Mouse (Mus musculus) gastrocnemius, postnatal 14 days (tissue): ENCODE results near the gene Dnajb14. TPM values are rescaled to one million over a fixed set of nuclear protein-coding genes. Genes with fewer than 3 reads are reported as not detected.
A peak's percentile ranks its signal among the peaks of the same experiment; 100 is the strongest.
"Not testable (repeated sequence)": the region's sequence is repeated elsewhere in the genome, so short reads cannot be mapped to it uniquely, and the experiment has no call there.

Experiments
- DNase-seq: peaks from one replicate; pipeline ENCODE4 v3.0.0; 2021; ENCODE audit warnings: mixed read lengths
- intact Hi-C: fragments of 180-260 bp; cut with DNase I; formaldehyde crosslinking; loops from one replicate; pipeline ENCODE4 v1.15.1; 2025; ENCODE audit warnings: low total_unique reads
- long read RNA-seq, 2 experiments: library from polyadenylated mRNA; stranded (forward); transcript quantifications; one replicate each; pipeline ENCODE4 v2.0.0; 2021
- total RNA-seq, 2 experiments: library from RNA; stranded (reverse); gene quantifications; 2 replicates each; pipeline ENCODE4 v1.2.3; 2021

Dnajb14 gene
- total RNA-seq: 1 to 10 TPM; 7.2 to 9.6 TPM
- long read RNA-seq, experiment 1, full-length matches to known transcripts: 3 of 5 reads
- long read RNA-seq, experiment 1, partial matches to known transcripts: 0 of 5 reads
- long read RNA-seq, experiment 1, other reads (novel, unspliced or antisense): 2 of 5 reads
- long read RNA-seq, experiment 2, full-length matches to known transcripts: 5 of 9 reads
- long read RNA-seq, experiment 2, partial matches to known transcripts: 0 of 9 reads
- long read RNA-seq, experiment 2, other reads (novel, unspliced or antisense): 4 of 9 reads

DNA sequence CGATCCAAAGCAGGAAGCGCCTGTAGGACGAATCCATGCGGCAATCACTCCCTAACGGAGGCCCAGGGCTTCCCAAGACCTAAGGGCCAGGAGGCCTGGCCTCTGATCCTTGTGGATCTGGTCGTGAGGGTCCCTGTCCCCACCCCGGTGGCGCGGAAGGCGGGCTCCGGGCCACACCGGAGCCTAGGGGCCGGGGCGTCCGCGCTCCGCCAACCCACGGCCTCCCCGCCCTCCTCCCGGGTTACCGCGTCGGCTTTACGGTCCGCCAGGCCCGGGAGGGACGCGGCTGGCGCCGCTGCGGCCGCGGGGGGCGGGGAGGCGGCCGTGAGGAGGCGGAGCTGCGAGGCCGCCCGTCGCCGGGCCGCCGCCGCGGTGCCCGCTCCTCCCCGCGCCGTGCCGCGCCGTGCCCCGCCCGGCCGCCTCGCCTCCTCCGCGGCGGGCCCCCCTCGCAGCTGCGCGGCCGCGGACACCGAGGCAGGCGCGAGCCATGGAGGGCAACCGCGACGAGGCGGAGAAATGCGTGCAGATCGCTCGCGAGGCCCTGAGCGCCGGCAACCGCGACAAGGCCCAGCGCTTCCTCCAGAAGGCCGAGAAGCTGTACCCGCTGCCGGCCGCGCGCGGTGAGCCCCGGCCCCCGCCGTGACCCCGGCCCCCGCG is at the start of gene Dnajb14:
Dnajb14 (plus strand) TSS at position 239 of the 657 bp plus-strand sequence.
- intact Hi-C loops: loop anchor here (10.0 kb wide), 1 partner anchor 277 kb away; the partner anchor contains the start of genes Mttp and Trmt10a
- DNase-seq: peak; percentile 67

DNA sequence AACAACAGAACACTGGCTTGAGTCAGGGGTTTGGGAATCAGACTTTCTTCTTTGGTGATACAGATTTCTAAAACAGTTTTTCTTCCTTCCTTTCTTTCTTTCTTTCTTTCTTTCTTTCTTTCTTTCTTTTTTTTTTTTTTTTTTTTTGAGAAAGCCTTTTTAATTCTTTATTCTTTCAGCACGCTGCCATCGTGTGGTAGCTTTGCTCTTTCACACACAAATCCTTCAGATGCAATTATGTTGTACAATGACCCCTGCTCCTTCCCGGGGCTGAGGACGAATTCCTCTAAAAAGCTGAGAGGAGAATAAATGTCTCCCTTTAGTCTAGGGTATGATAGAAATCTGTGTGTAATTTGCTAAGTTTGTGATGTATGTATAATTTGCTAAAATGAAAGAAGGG is 48.8 kb upstream of the Dnajb14 start:
- no peak for DNase-seq
- intact Hi-C loops: no loop called here

DNA sequence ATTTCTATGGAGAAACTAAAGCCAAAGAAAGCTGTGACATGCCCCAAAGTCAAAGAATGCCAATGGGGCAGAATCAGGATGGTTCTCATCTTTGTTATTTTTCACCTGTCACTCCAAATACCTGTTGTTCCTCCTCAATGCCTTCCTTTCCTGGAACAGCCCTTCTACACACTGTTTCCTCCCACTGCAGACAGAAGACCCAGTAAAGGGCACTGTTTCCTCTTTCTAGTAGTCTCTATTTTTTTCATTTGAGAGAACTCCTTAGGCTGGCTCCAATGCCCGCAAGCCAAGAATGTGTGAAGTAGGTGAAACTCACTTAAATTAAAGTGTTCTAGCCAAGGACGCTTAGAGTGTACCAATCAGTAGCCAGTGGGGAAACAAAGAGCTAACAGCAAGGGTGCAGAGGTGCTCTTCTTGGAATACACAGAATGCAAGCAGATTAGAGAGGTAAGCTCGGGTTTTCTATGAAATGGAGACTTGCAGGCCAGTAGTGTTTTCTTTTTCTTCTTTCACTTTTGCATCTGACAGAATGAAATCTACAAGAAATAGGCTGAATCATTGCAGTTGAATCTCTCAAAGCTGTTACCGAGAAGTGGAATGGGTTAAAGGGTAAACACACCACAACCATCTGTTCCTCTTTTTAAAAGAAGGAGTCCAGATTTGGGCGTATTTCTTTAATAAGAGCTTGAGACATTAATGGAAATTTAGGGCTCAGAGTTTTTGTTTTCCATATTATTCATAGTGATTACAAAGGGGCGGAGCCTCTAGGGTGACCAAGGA is 46.6 kb upstream of the Dnajb14 start:
- intact Hi-C loops: no loop called here
- DNase-seq: no peak

DNA sequence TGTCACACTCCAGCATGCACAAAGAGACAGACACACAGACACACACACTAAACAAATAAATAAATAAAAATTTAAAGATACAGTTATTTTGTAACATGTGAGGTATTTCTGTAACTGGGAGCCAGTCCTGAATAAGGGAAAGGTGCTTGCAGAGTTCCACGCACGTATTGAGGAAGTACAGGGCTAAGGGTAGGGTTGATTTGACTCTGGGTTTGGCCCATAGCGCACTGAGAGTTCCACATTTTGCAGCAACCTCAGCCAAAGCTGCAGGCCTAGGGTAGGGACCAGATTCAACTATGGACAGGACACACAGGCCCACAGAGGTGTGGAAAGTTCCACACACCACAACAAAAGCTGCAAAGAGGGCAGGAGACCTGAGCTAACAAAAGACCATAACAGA is 44.2 kb upstream of the Dnajb14 start:
- intact Hi-C loops: no loop called here
- DNase-seq: no peak

DNA sequence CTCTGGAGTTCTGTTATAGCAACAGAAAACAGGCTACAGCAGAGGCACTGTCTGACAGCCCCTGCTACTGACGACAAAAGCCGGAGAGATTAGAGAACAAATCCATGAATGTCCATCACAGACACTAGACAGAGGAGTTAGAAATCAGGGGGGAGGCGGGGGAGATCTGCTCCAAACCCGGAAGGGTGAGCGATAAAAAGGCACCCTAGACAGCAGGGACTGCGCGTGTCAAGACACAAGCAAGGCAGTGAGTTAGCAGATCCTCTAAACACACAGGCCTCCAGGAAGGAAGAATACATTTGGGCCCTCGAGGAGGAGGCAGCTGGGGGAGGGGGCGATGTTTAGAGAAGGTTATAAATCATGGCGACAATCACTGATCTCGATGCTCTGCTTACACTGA is 39.8 kb upstream of the Dnajb14 start:
- no peak for DNase-seq
- intact Hi-C loops: no loop called here

DNA sequence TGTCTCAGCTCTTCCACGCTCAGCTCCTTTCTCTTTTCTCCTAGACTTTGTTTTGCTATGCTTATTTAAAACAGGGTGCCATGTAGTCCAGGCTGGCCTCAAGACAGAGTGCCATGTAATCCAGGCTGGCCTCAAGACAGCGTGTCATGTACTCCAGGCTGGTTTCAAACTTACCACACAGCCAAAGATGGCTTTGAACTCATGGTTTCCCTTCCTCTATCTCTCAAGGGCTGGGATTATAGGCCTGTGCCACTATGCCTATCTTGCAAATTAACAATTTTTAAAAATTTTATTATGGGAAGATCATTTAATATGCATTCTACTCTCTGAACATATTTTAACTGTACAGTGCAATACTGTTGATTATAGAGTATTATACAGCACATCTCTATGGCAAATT is 36.3 kb upstream of the Dnajb14 start:
- DNase-seq: no peak
- intact Hi-C loops: no loop called here

DNA sequence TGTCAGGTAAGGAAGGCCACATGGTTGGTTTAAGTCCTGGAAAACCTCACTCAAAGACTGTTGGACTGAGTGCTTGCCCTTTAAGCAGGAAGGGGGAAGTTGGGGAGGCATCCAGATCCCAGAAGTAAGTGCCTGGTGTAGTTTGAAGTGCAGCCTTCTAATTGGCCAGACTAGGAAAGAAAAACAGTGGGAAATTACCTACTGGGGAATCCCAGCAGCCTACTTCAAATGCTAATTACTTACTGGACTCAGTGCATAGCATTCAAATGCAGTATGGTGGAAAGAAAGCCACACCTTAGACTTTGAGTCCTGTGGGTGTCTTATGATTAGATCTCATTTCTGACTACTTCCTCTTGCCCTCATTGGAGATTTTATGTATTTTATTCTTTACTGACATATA is 34.3 kb upstream of the Dnajb14 start:
- no peak for DNase-seq
- intact Hi-C loops: no loop called here

DNA sequence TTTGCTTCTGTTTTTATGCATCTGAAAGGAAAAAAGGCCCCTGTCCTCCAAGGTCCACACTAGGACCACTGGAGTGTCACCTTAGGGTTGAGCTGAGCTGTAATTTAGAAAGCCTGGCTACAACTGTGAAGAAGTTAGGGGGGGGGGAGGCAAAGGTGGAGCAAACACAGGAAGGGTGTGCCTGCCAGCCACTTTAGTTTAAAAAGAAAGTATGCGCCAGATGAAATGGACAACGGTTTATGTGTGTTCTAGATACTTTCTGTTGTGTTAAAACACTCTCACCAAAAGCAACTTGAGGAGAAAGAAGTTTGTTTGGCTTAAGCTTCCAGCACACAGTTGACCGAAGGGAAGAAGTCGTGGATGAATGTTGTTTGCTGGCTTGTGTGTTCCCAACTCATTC is 33.8 kb upstream of the Dnajb14 start:
- no peak for DNase-seq
- intact Hi-C loops: no loop called here

DNA sequence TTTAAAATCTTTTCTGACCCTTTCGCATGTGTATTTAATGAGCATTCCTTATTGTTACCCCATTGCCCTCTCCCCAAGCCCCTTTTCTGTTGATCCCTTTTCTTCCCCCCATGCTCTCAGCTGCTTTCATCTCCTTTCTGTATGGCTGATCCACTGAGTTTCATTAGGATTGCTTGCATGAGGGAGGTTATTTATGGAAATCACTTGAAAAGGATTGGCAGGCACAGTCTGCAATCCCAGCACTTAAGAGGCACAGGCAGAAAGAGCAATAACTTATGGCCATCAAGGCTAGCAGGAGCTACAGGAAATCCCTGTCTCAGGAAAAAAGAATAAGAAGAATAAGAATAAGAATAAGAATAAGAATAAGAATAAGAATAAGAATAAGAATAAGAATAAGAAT is 30.9 kb upstream of the Dnajb14 start:
- DNase-seq: no peak
- intact Hi-C loops: no loop called here

DNA sequence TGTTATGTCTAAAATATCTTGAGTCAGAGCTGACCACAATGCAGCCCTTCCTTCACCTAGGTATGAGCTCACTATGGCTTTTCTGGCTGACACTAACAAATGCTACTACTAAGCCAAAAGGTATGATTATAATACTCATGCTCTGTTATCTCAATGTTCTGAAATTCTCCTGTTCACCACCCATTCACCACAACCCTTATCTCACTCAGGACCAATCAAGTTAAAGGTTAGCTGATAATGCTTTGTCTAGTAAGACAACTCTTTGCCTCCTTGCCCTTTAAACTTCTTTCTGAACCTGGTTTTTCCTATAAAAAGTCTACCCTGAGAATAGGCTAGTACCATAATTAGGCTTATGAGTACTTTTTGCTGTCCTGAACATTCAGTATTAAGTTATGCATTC is 29.3 kb upstream of the Dnajb14 start:
- intact Hi-C loops: no loop called here
- DNase-seq: no peak

DNA sequence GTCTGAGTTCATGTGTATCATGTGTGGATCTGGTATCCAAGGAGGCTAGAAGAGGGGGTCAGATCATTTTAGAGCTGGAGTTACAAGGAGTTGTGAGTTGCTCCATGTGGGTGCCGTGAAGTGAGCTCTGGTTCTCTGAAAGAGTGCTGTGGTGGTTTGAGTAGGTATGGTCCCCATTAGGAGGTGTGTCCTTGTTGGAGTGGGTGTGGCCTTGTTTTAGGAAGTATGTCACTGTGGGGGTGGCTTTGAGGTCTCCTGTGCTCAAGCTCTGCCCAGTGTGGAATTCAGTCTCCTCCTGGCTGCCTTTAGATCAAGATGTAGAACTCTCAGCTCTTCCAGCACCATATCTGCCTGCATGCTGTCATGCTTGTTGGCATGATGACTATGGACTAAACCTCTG is 24.5 kb upstream of the Dnajb14 start:
- intact Hi-C loops: no loop called here
- DNase-seq: no peak

DNA sequence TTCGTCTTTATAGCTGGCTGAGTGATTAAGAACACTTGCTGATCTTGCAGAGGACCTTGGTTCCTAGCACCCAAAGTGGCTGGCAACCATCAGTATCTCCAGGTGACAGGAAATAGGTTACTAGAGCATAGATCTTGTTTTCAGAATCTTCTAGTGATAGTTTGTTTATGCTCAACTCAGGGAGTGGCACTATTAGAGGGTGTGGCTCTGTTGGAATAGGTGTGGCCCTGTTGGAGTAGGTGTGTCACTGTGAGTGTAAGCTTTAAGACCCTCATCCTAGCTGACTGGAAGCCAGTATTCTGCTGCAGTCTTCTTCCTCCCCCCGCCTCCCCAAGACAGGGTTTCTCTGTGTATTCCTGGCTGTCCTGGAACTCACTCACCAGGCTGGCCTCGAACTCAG is 23.2 kb upstream of the Dnajb14 start:
- no peak for DNase-seq
- intact Hi-C loops: no loop called here

DNA sequence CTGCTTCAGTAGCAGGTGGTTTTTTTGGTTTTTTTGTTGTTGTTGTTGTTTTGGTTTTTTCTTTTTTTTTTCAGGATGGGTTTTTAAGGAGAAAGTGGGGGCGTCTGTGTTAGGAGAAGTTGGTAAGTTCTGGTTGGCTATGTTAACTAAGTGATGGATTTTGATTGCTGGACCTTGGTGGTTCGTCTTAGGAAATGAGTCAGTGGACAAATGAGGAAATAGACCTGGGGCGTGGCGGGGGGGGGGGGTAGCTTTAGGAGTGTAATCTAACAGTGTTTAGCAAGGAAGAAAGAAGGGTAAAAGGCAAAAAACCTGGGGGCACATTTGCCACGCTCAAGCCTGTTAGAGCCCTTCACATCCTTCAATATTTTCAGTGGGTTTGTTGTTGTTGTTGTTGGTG is 20.9 kb upstream of the Dnajb14 start:
- DNase-seq: no peak
- intact Hi-C loops: no loop called here

DNA sequence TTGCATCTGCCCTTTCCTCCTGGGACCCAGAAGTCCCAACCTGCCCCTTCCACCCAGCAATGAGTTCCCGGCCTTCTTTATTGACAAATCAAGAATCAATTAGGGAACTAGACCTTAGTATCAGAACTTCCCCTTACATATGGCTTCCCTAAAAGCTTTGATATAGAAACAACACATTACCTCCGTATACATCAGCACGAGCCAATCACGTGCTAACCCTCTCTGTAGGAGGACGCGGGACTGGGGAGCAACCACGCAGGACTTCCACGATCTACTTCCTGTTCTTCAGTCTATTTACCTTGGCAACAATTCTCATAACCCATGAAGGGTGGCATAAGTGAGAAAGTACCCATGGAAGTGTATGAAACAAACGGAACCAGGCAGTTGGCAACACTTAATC is 19.1 kb upstream of the Dnajb14 start:
- intact Hi-C loops: no loop called here
- no peak for DNase-seq

DNA sequence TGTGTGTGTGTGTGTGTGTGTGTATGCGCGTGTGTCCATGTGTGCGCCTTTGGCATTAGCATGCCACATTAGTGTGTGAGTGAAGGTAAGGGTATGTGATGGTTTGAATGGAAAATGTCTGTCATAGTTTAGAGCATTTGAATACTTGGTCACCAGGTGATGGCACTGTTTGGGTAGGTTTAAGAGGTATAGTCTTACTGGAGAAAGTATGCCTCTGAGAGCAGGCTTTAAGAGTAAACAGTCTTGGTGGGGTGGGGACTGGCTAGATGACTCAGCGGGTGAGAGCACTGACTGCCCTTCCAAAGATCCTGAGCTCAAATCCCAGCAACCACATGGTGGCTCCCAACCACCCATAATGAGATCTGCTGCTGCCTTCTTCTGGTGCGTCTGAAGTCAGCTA is 17.8 kb upstream of the Dnajb14 start:
- no peak for DNase-seq
- intact Hi-C loops: no loop called here

DNA sequence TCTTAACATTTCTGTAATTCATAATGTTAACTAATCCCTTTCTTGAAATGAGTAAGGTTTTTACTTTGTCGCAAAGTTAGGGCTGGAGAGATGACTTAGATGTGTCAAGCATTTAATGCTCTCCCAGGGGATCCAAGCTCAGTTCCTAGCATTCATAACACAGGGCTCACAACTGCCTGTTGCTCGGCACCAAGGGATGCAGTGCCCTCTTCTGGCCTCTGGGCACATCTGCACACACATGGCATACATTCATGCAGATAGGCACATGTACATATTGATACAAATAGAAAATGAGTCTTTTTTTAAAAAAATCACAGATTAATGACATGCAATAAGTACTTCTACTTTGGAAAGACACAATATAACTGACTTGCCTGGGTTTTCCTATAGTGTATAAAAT is 16.3 kb upstream of the Dnajb14 start:
- DNase-seq: no peak
- intact Hi-C loops: no loop called here

DNA sequence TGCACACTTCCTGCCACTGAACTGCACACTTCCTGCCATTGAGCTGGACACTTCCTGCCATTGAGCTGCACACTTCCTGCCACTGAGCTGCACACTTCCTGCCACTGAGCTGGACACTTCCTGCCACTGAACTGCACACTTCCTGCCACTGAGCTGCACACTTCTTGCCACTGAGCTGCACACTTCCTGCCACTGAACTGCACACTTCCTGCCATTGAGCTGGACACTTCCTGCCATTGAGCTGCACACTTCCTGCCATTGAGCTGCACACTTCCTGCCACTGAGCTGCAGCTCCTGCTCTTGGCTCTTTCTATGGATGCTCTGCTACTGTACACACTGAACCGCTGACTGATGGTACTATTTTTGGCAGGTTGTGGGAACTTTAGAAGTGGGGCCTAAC is 14.5 kb upstream of the Dnajb14 start:
- DNase-seq, intact Hi-C loops: not testable (repeated sequence)

DNA sequence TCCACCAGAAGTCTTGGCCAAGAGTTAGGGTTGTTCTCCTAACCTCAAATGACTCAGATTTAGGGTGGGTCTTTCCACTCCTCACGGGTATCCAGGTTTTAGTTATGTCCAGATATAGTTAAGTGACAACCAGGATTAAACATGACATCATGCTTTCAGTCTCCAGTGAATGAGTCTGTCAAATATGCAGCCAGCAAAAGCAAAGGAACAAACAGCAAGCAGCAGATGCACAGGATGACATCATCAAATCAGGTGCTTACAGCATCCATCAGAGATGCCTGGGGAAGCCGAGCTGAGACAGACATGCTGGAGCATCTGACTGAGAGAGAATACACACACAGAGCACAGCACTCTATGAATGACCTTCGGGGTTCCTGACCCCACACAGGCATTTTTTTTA is 12.1 kb upstream of the Dnajb14 start:
- intact Hi-C loops: no loop called here

DNA sequence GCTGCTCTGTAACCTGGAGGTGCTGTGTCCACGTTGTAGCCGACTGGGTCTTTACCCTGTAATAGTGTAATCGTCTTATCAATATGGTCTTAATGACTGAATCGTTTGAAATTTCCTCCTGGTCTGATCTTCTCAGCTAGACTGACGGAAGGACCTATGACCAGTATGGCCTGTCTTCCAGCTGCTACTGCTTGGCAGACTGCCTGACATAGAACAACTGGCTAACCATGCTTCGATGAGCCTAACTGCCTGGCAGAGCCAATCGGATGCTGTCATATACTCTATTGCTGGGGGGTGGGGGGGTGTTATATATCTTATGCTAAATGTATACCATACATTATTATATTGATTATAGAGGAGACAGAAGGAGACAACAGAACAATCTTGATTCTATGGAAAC is 11.4 kb upstream of the Dnajb14 start:
- intact Hi-C loops: no loop called here
- DNase-seq: no peak

More for the DNA sequence above, 12.1 kb upstream of the Dnajb14 start:
- no peak for DNase-seq

DNA sequence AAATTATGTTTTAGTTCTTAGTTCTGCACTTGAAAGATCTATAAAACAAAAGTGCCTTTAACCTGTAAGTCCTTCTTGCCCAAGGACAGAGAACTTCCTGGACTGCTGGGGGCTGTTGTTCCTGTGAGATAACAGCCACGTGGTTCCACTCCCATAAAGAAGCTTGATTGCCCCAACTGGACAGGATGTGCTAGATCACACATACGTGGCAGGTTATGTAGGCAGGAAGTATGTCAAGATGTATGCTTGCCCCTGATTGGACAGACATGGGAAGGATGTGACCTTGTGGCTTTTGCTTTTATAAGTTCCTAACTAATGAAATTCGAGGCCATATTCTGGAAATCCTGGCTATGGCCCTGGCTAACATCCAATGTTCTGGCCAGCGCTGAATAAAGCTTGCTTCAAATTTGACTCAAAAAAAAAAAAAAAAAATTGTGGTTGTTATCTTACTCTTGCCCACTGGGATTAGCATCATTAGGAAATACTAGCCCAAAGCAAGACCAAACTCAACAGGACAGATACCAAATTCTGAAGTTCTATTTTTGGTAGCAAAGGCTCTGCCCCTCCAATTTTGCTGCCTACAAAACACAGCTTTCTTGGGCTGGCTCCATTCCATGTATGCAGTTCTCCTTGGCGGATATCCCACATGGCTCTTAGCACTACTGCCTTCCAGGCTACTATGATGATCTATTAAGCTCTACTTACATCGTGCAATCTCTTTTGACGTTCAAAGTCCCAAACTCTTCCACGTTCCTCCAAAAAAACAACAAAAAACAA is 6.9 kb upstream of the Dnajb14 start:
- DNase-seq: no peak
- intact Hi-C loops: loop anchor here (10.0 kb wide), 1 partner anchor 284 kb away; the partner anchor contains the start of genes Mttp and Trmt10a
